Mouse (Mus musculus): Measurements from ENCODE around the gene Chn2. TPM values are rescaled to one million over a fixed set of nuclear protein-coding genes. Genes with fewer than 3 reads are reported as not detected.

Gene Chn2
- 5.4 and 6.1 TPM in 2 replicates for polyA plus RNA-seq (2015; fragmentation: Nextera tagmentation; extraction: Ambion mirVana)

- H3K36me3 ChIP-seq: no peaks in the 10 kb centered on the region
- no peaks in the 10 kb centered on the region for H3K9me3 ChIP-seq (replicated peaks)
- WGBS: 2% methylated on average over 33 of the region's 43 CpGs
- peak within 1 kb of the TSS; percentile 78 for H3K27ac ChIP-seq
- ATAC-seq (replicated peaks; ENCODE audit: insufficient number of reproducible peaks, insufficient read depth, low FRiP score, low read depth): peak; percentile 76
- peaks cover 19% of the 10 kb centered on the region for H3K27me3 ChIP-seq
- H3K4me2 ChIP-seq: peak within 1 kb of the TSS; percentile 94
- peaks cover 7% of the 10 kb centered on the region for H3K4me1 ChIP-seq (replicated peaks)
- peak within 1 kb of the TSS; percentile 80 for H3K4me3 ChIP-seq
- peak within 1 kb of the TSS; percentile 73 for H3K9ac ChIP-seq
These were observed at the start of gene Chn2 for GRCm38 (mm10) chr6:54039357-54039804. TSS of gene Chn2 (plus strand) at chr6:54039554.

GRCm38 (mm10) chr6:53992386-53992785 lies 47.0 kb upstream of the Chn2 start:
- H3K27me3 ChIP-seq: no peaks in the 10 kb centered on the region
- WGBS: 37% methylated on average over 3 of the region's 3 CpGs
- H3K27ac ChIP-seq: no peak overlapping the region
- no peaks in the 10 kb centered on the region for H3K36me3 ChIP-seq
- no peak overlapping the region for H3K9ac ChIP-seq
- ATAC-seq (replicated peaks; ENCODE audit: insufficient number of reproducible peaks, insufficient read depth, low FRiP score, low read depth): no peak
- H3K9me3 ChIP-seq (replicated peaks): no peaks in the 10 kb centered on the region; the same call in 1 of the 2 replicates
- H3K4me2 ChIP-seq: no peak overlapping the region
- H3K4me1 ChIP-seq (replicated peaks): no peaks in the 10 kb centered on the region
- no peak overlapping the region for H3K4me3 ChIP-seq

- Histone ChIP-seq H3K4me2 (no peak overlapping the region), H3K4me1 (replicated peaks) (no peaks in the 10 kb centered on the region), H3K27ac (no peak overlapping the region), H3K36me3 (no peaks in the 10 kb centered on the region), H3K4me3 (no peak overlapping the region), H3K9me3 (replicated peaks) (no peaks in the 10 kb centered on the region; the same call in 1 of the 2 replicates), H3K9ac (no peak overlapping the region), H3K27me3 (no peaks in the 10 kb centered on the region)
- no peak for ATAC-seq (replicated peaks; ENCODE audit: insufficient number of reproducible peaks, insufficient read depth, low FRiP score, low read depth)
- 44% methylated on average over 4 of the region's 4 CpGs for WGBS
These were observed 43.8 kb upstream of the Chn2 start for GRCm38 (mm10) chr6:53995519-53995918.

GRCm38 (mm10) chr6:53996226-53996955 lies 43.0 kb upstream of the Chn2 start:
- Histone ChIP-seq H3K36me3 (no peaks in the 10 kb centered on the region), H3K4me1 (replicated peaks) (no peaks in the 10 kb centered on the region), H3K4me2 (no peak overlapping the region), H3K27me3 (no peaks in the 10 kb centered on the region), H3K9me3 (replicated peaks) (no peaks in the 10 kb centered on the region; the same call in 1 of the 2 replicates), H3K4me3 (no peak overlapping the region), H3K9ac (no peak overlapping the region), H3K27ac (no peak overlapping the region)
- no peak for ATAC-seq (replicated peaks; ENCODE audit: insufficient number of reproducible peaks, insufficient read depth, low FRiP score, low read depth)
- 89% methylated on average over 3 of the region's 3 CpGs for WGBS

GRCm38 (mm10) chr6:54005302-54005701 lies 34.1 kb upstream of the Chn2 start:
- Histone ChIP-seq H3K36me3 (no peaks in the 10 kb centered on the region), H3K4me1 (replicated peaks) (peaks cover 6% of the 10 kb centered on the region; the same call in 1 of the 2 replicates), H3K27ac (no peak overlapping the region), H3K4me2 (no peak overlapping the region), H3K27me3 (no peaks in the 10 kb centered on the region), H3K9ac (no peak overlapping the region), H3K9me3 (replicated peaks) (no peaks in the 10 kb centered on the region), H3K4me3 (no peak overlapping the region)
- 85% methylated on average over 4 of the region's 4 CpGs for WGBS
- ATAC-seq (replicated peaks; ENCODE audit: insufficient number of reproducible peaks, insufficient read depth, low FRiP score, low read depth): no peak

- Histone ChIP-seq H3K27me3 (no peaks in the 10 kb centered on the region), H3K36me3 (no peaks in the 10 kb centered on the region), H3K4me1 (replicated peaks) (peaks cover 6% of the 10 kb centered on the region; the same call in 1 of the 2 replicates), H3K9ac (no peak overlapping the region), H3K9me3 (replicated peaks) (no peaks in the 10 kb centered on the region), H3K4me3 (no peak overlapping the region), H3K27ac (no peak overlapping the region), H3K4me2 (no peak overlapping the region)
- 77% methylated on average over 16 of the region's 16 CpGs for WGBS
- no peak for ATAC-seq (replicated peaks; ENCODE audit: insufficient number of reproducible peaks, insufficient read depth, low FRiP score, low read depth)
These were observed 30.8 kb upstream of the Chn2 start for GRCm38 (mm10) chr6:54008448-54009120.

GRCm38 (mm10) chr6:54009293-54009692 lies 30.1 kb upstream of the Chn2 start:
- H3K4me3 ChIP-seq: no peak overlapping the region
- H3K27ac ChIP-seq: no peak overlapping the region
- ATAC-seq (replicated peaks; ENCODE audit: insufficient number of reproducible peaks, insufficient read depth, low FRiP score, low read depth): no peak
- no peaks in the 10 kb centered on the region for H3K36me3 ChIP-seq
- H3K27me3 ChIP-seq: no peaks in the 10 kb centered on the region
- no peak overlapping the region for H3K9ac ChIP-seq
- H3K9me3 ChIP-seq (replicated peaks): no peaks in the 10 kb centered on the region
- 42% methylated on average over 4 of the region's 4 CpGs for WGBS
- H3K4me2 ChIP-seq: no peak overlapping the region
- H3K4me1 ChIP-seq (replicated peaks): peaks cover 6% of the 10 kb centered on the region; the same call in 1 of the 2 replicates

GRCm38 (mm10) chr6:54010362-54010761 lies 29.0 kb upstream of the Chn2 start:
- Histone ChIP-seq H3K4me1 (replicated peaks) (peaks cover 6% of the 10 kb centered on the region; the same call in 1 of the 2 replicates), H3K4me3 (no peak overlapping the region), H3K27me3 (no peaks in the 10 kb centered on the region), H3K9ac (no peak overlapping the region), H3K4me2 (no peak overlapping the region), H3K27ac (no peak overlapping the region), H3K36me3 (no peaks in the 10 kb centered on the region), H3K9me3 (replicated peaks) (no peaks in the 10 kb centered on the region)
- WGBS: 83% methylated on average over 9 of the region's 9 CpGs
- ATAC-seq (replicated peaks; ENCODE audit: insufficient number of reproducible peaks, insufficient read depth, low FRiP score, low read depth): no peak

GRCm38 (mm10) chr6:54012163-54012562 lies 27.2 kb upstream of the Chn2 start:
- no peak overlapping the region for H3K27ac ChIP-seq
- no peaks in the 10 kb centered on the region for H3K9me3 ChIP-seq (replicated peaks)
- peaks cover 6% of the 10 kb centered on the region; the same call in 1 of the 2 replicates for H3K4me1 ChIP-seq (replicated peaks)
- 84% methylated on average over 1 of the region's 1 CpGs for WGBS
- H3K9ac ChIP-seq: no peak overlapping the region
- H3K4me3 ChIP-seq: no peak overlapping the region
- H3K4me2 ChIP-seq: no peak overlapping the region
- no peaks in the 10 kb centered on the region for H3K36me3 ChIP-seq
- ATAC-seq (replicated peaks; ENCODE audit: insufficient number of reproducible peaks, insufficient read depth, low FRiP score, low read depth): no peak
- no peaks in the 10 kb centered on the region for H3K27me3 ChIP-seq

GRCm38 (mm10) chr6:54018038-54018437 lies 21.3 kb upstream of the Chn2 start:
- Histone ChIP-seq H3K27ac (no peak overlapping the region), H3K4me2 (no peak overlapping the region), H3K27me3 (no peaks in the 10 kb centered on the region)

GRCm38 (mm10) chr6:54018861-54019260 lies 20.5 kb upstream of the Chn2 start:
- no peak overlapping the region for H3K9ac ChIP-seq
- peaks cover 4% of the 10 kb centered on the region; the same call in 1 of the 2 replicates for H3K4me1 ChIP-seq (replicated peaks)
- no peaks in the 10 kb centered on the region for H3K9me3 ChIP-seq (replicated peaks)
- no peak overlapping the region for H3K4me2 ChIP-seq
- 59% methylated on average over 5 of the region's 5 CpGs for WGBS
- H3K27me3 ChIP-seq: no peaks in the 10 kb centered on the region
- H3K4me3 ChIP-seq: no peak overlapping the region
- no peak for ATAC-seq (replicated peaks; ENCODE audit: insufficient number of reproducible peaks, insufficient read depth, low FRiP score, low read depth)
- no peak overlapping the region for H3K27ac ChIP-seq
- no peaks in the 10 kb centered on the region for H3K36me3 ChIP-seq

More at GRCm38 (mm10) chr6:54018038-54018437, 21.3 kb upstream of the Chn2 start:
- peaks cover 4% of the 10 kb centered on the region; the same call in 1 of the 2 replicates for H3K4me1 ChIP-seq (replicated peaks)
- no peak overlapping the region for H3K9ac ChIP-seq
- WGBS: 21% methylated on average over 2 of the region's 2 CpGs
- no peak overlapping the region for H3K4me3 ChIP-seq
- no peaks in the 10 kb centered on the region for H3K9me3 ChIP-seq (replicated peaks)
- H3K36me3 ChIP-seq: no peaks in the 10 kb centered on the region
- no peak for ATAC-seq (replicated peaks; ENCODE audit: insufficient number of reproducible peaks, insufficient read depth, low FRiP score, low read depth)
